Mouse (Mus musculus): ENCODE data around the gene E130311K13Rik. TPM values are rescaled to one million over a fixed set of nuclear protein-coding genes. Genes with fewer than 3 reads are reported as not detected.

E130311K13Rik gene
- polyA plus RNA-seq (2015; fragmentation: Nextera tagmentation; extraction: Ambion mirVana): 6.3 and 7.0 TPM in 2 replicates

- H3K9me3 ChIP-seq (ENCODE audit: control insufficient read depth, low read length): no peaks in the 10 kb centered on the region
- WGBS: 5% methylated on average over 46 of the region's 48 CpGs
- peak within 1 kb of the TSS; percentile 56 for H3K4me2 ChIP-seq (ENCODE audit: low read depth, low read length)
- H3K27ac ChIP-seq (ENCODE audit: low read length): 0 out of 2 replicates have a peak within 1 kb of the TSS, but pooled peaks have one; percentile 66
- H3K27me3 ChIP-seq (ENCODE audit: control insufficient read depth, insufficient read depth, low read depth, low read length): no peaks in the 10 kb centered on the region
- peak within 1 kb of the TSS; percentile 79 for H3K9ac ChIP-seq (ENCODE audit: low read length)
- peak; percentile 98 for ATAC-seq (ENCODE audit: low read depth)
- H3K4me3 ChIP-seq (ENCODE audit: low read length): peak within 1 kb of the TSS; percentile 77
- H3K4me1 ChIP-seq (replicated peaks; ENCODE audit: control insufficient read depth, insufficient read depth, low read length): no peaks in the 10 kb centered on the region; the same call in 1 of the 2 replicates
- no peaks in the 10 kb centered on the region for H3K36me3 ChIP-seq (ENCODE audit: control insufficient read depth, insufficient read depth, low read length)
Measured at GRCm38 (mm10) chr3:63928878-63929859, at the start of gene E130311K13Rik. E130311K13Rik (minus strand) TSS chr3:63929472.

GRCm38 (mm10) chr3:63977895-63978294 is 48.6 kb upstream of the E130311K13Rik start:
- Histone ChIP-seq H3K4me1 (replicated peaks; ENCODE audit: control insufficient read depth, insufficient read depth, low read length) (peaks cover 9% of the 10 kb centered on the region; the same call in 1 of the 2 replicates), H3K9ac (ENCODE audit: low read length) (no peak overlapping the region), H3K27me3 (ENCODE audit: control insufficient read depth, insufficient read depth, low read depth, low read length) (no peaks in the 10 kb centered on the region), H3K4me3 (ENCODE audit: low read length) (no peak overlapping the region), H3K4me2 (ENCODE audit: low read depth, low read length) (0 out of 2 replicates have a peak overlapping the region, but pooled peaks have one; percentile 59), H3K36me3 (ENCODE audit: control insufficient read depth, insufficient read depth, low read length) (peaks cover 11% of the 10 kb centered on the region; the same call in 1 of the 2 replicates), H3K27ac (ENCODE audit: low read length) (no peak overlapping the region), H3K9me3 (ENCODE audit: control insufficient read depth, low read length) (no peaks in the 10 kb centered on the region)
- 80% methylated on average over 4 of the region's 4 CpGs for WGBS
- no peak for ATAC-seq (ENCODE audit: low read depth)

- under 1% methylated on average over 66 of the region's 67 CpGs for WGBS
- peaks cover 7% of the 10 kb centered on the region; the same call in 1 of the 2 replicates for H3K36me3 ChIP-seq (ENCODE audit: control insufficient read depth, insufficient read depth, low read length)
- H3K27me3 ChIP-seq (ENCODE audit: control insufficient read depth, insufficient read depth, low read depth, low read length): no peaks in the 10 kb centered on the region
- H3K9me3 ChIP-seq (ENCODE audit: control insufficient read depth, low read length): no peaks in the 10 kb centered on the region
- peaks cover 9% of the 10 kb centered on the region; the same call in 1 of the 2 replicates for H3K4me1 ChIP-seq (replicated peaks; ENCODE audit: control insufficient read depth, insufficient read depth, low read length)
- peak; percentile 100 for ATAC-seq (ENCODE audit: low read depth)
- peak within 1 kb of the TSS; percentile 97 for H3K9ac ChIP-seq (ENCODE audit: low read length)
- peak within 1 kb of the TSS; percentile 88 for H3K4me3 ChIP-seq (ENCODE audit: low read length)
- peak within 1 kb of the TSS; percentile 59 for H3K4me2 ChIP-seq (ENCODE audit: low read depth, low read length)
- H3K27ac ChIP-seq (ENCODE audit: low read length): peak within 1 kb of the TSS; percentile 94
Measured at GRCm38 (mm10) chr3:63975955-63976908, 47.0 kb upstream of the E130311K13Rik start, which contains the start of gene Gmps. Gmps (plus strand) TSS chr3:63976106.

- Histone ChIP-seq H3K4me3 (ENCODE audit: low read length) (no peak overlapping the region), H3K27me3 (ENCODE audit: control insufficient read depth, insufficient read depth, low read depth, low read length) (peaks cover 4% of the 10 kb centered on the region; the same call in 1 of the 2 replicates), H3K4me2 (ENCODE audit: low read depth, low read length) (no peak overlapping the region), H3K27ac (ENCODE audit: low read length) (no peak overlapping the region), H3K4me1 (replicated peaks; ENCODE audit: control insufficient read depth, insufficient read depth, low read length) (peaks cover 9% of the 10 kb centered on the region), H3K9me3 (ENCODE audit: control insufficient read depth, low read length) (no peaks in the 10 kb centered on the region), H3K36me3 (ENCODE audit: control insufficient read depth, insufficient read depth, low read length) (no peaks in the 10 kb centered on the region), H3K9ac (ENCODE audit: low read length) (no peak overlapping the region)
- no peak for ATAC-seq (ENCODE audit: low read depth)
- 67% methylated on average over 2 of the region's 2 CpGs for WGBS
Measured at GRCm38 (mm10) chr3:63965929-63966328, 36.7 kb upstream of the E130311K13Rik start.

GRCm38 (mm10) chr3:63964922-63965249 is 35.6 kb upstream of the E130311K13Rik start:
- peaks cover 9% of the 10 kb centered on the region for H3K4me1 ChIP-seq (replicated peaks; ENCODE audit: control insufficient read depth, insufficient read depth, low read length)
- H3K27me3 ChIP-seq (ENCODE audit: control insufficient read depth, insufficient read depth, low read depth, low read length): peaks cover 4% of the 10 kb centered on the region; the same call in 1 of the 2 replicates
- H3K9ac ChIP-seq (ENCODE audit: low read length): peak overlapping the region; percentile 8; the same call in 1 of the 2 replicates
- no peaks in the 10 kb centered on the region for H3K9me3 ChIP-seq (ENCODE audit: control insufficient read depth, low read length)
- H3K36me3 ChIP-seq (ENCODE audit: control insufficient read depth, insufficient read depth, low read length): no peaks in the 10 kb centered on the region
- ATAC-seq (ENCODE audit: low read depth): no peak
- WGBS: 75% methylated on average over 6 of the region's 6 CpGs
- peak overlapping the region; percentile 90 for H3K4me2 ChIP-seq (ENCODE audit: low read depth, low read length)
- H3K4me3 ChIP-seq (ENCODE audit: low read length): peak overlapping the region; percentile 92
- H3K27ac ChIP-seq (ENCODE audit: low read length): peak overlapping the region; percentile 92

- WGBS: under 1% methylated on average over 69 of the region's 69 CpGs
- Histone ChIP-seq H3K9me3 (ENCODE audit: control insufficient read depth, low read length) (no peaks in the 10 kb centered on the region), H3K4me1 (replicated peaks; ENCODE audit: control insufficient read depth, insufficient read depth, low read length) (peaks cover 9% of the 10 kb centered on the region), H3K4me2 (ENCODE audit: low read depth, low read length) (peak within 1 kb of the TSS; percentile 90), H3K36me3 (ENCODE audit: control insufficient read depth, insufficient read depth, low read length) (no peaks in the 10 kb centered on the region), H3K27ac (ENCODE audit: low read length) (peak within 1 kb of the TSS; percentile 92), H3K27me3 (ENCODE audit: control insufficient read depth, insufficient read depth, low read depth, low read length) (peaks cover 4% of the 10 kb centered on the region; the same call in 1 of the 2 replicates), H3K9ac (ENCODE audit: low read length) (peak within 1 kb of the TSS; percentile 85), H3K4me3 (ENCODE audit: low read length) (peak within 1 kb of the TSS; percentile 92)
- ATAC-seq (ENCODE audit: low read depth): peak; percentile 97
Measured at GRCm38 (mm10) chr3:63964100-63964921, 35.0 kb upstream of the E130311K13Rik start, which contains the start of gene Slc33a1. Slc33a1 (minus strand) TSS chr3:63964768.

GRCm38 (mm10) chr3:63963421-63964099 is 34.3 kb upstream of the E130311K13Rik start:
- H3K36me3 ChIP-seq (ENCODE audit: control insufficient read depth, insufficient read depth, low read length): no peaks in the 10 kb centered on the region
- H3K4me2 ChIP-seq (ENCODE audit: low read depth, low read length): peak overlapping the region; percentile 90
- ATAC-seq (ENCODE audit: low read depth): no peak
- WGBS: 5% methylated on average over 25 of the region's 25 CpGs
- H3K27ac ChIP-seq (ENCODE audit: low read length): peak overlapping the region; percentile 92
- peak overlapping the region; percentile 85 for H3K9ac ChIP-seq (ENCODE audit: low read length)
- H3K9me3 ChIP-seq (ENCODE audit: control insufficient read depth, low read length): no peaks in the 10 kb centered on the region
- H3K4me1 ChIP-seq (replicated peaks; ENCODE audit: control insufficient read depth, insufficient read depth, low read length): peaks cover 9% of the 10 kb centered on the region
- peak overlapping the region; percentile 92 for H3K4me3 ChIP-seq (ENCODE audit: low read length)
- H3K27me3 ChIP-seq (ENCODE audit: control insufficient read depth, insufficient read depth, low read depth, low read length): peaks cover 4% of the 10 kb centered on the region; the same call in 1 of the 2 replicates

Data from lung, embryonic 16.5 days (tissue).